Mouse (Mus musculus) ES-E14 (cell line): ENCODE results near the gene Bag3.

Experiments used
- HCFC1 ChIP-seq: IDR thresholded peaks from 2 replicates; pipeline ENCODE4 v1.6.1; 2012; ENCODE audit warnings: low read length, inconsistent platforms, borderline replicate concordance; ENCODE audit not compliant: insufficient read depth
- MAFK ChIP-seq: IDR thresholded peaks from 2 replicates; pipeline ENCODE4 v1.6.1; 2014; ENCODE audit warnings: mild to moderate bottlenecking, low read depth, low read length, inconsistent platforms; ENCODE audit not compliant: insufficient read depth
- ZC3H11A ChIP-seq: IDR thresholded peaks from 2 replicates; pipeline ENCODE4 v1.6.1; 2012; ENCODE audit warnings: low read depth, mild to moderate bottlenecking, inconsistent platforms, low read length, borderline replicate concordance
- ZNF384 ChIP-seq: IDR thresholded peaks from 2 replicates; pipeline ENCODE4 v1.6.1; 2012; ENCODE audit warnings: low read depth, low read length, inconsistent platforms

- TF ChIP-seq ZC3H11A (no peak), ZNF384 (no peak), HCFC1 (no peak), MAFK (no peak)
Observed at GRCm38 (mm10) chr7:128587334-128587933, 64.0 kb downstream of the Bag3 start.
